Mouse (Mus musculus) hindbrain, postnatal 0 days (tissue): Measurements from ENCODE around the gene Sgpp2. TPM values are rescaled to one million over a fixed set of nuclear protein-coding genes. Genes with fewer than 3 reads are reported as not detected.
A peak's percentile ranks its signal among the peaks of the same experiment; 100 is the strongest.

Experiments used
- ATAC-seq: fragments of 200-750 bp; cut with Nextera tagmentation; 2 replicates; pipeline ENCODE4 v1.8.0; 2017; ENCODE audit warnings: mild to moderate bottlenecking, moderate TSS enrichment, moderate library complexity
- DNase-seq: peaks from one replicate; pipeline ENCODE4 v3.0.0-alpha.2; 2015; ENCODE audit warnings: low spot score
- H3K27ac ChIP-seq: fragments of 300-500 bp; sonication (generic); 2 replicates; pipeline ENCODE4 v1.5.1; 2014; ENCODE audit warnings: mild to moderate bottlenecking
- H3K27me3 ChIP-seq: fragments of 300-500 bp; sonication (generic); 2 replicates; pipeline ENCODE4 v1.6.1; 2014; ENCODE audit warnings: low read length, mixed read lengths; ENCODE audit not compliant: insufficient read depth
- H3K36me3 ChIP-seq: fragments of 300-500 bp; sonication (generic); 2 replicates; pipeline ENCODE4 v1.6.1; 2014; ENCODE audit warnings: low read length, mixed read lengths; ENCODE audit not compliant: insufficient read depth
- H3K4me1 ChIP-seq: fragments of 300-500 bp; sonication (generic); 2 replicates; pipeline ENCODE4 v1.6.1; 2014; ENCODE audit warnings: antibody characterized with exemption, low read length, mixed read lengths; ENCODE audit not compliant: insufficient read depth
- H3K4me2 ChIP-seq: fragments of 300-500 bp; sonication (generic); 2 replicates; pipeline ENCODE4 v1.6.1; 2014; ENCODE audit warnings: low read depth, mild to moderate bottlenecking, low read length, moderate library complexity, mixed read lengths
- H3K4me3 ChIP-seq: fragments of 300-500 bp; sonication (generic); 2 replicates; pipeline ENCODE4 v1.5.1; 2014; ENCODE audit warnings: low read length
- H3K9ac ChIP-seq: fragments of 300-500 bp; sonication (generic); replicated peaks from 2 replicates; pipeline ENCODE4 v1.6.1; 2014; ENCODE audit warnings: mild to moderate bottlenecking, low read length, moderate library complexity, mixed read lengths
- H3K9me3 ChIP-seq: fragments of 300-500 bp; sonication (generic); 2 replicates; pipeline ENCODE4 v1.6.1; 2016; ENCODE audit warnings: low read length, mixed read lengths
- CTCF ChIP-seq: IDR thresholded peaks from 2 replicates; pipeline ENCODE4 v1.5.1; 2016; ENCODE audit warnings: antibody characterized with exemption, control low read depth, low read depth
- WGBS: fragments of 180-500 bp; shearing (Covaris S2); extraction: QIAGEN DNeasy Blood & Tissue Kit; methylation state at CpG from one replicate; pipeline ENCODE4 v1.1.7; 2014; 5-methylcytosine and 5-hydroxymethylcytosine counted together
- polyA plus RNA-seq: library from polyadenylated mRNA; unstranded; fragments of >200 nt; fragmentation: Nextera tagmentation; extraction: Ambion mirVana; gene quantifications from 2 replicates; pipeline ENCODE4 v1.2.1, GENCODE M21; 2015
- total RNA-seq: library from RNA; depleted of rRNA; stranded (reverse); fragments of >200 nt; gene quantifications from 2 replicates; pipeline ENCODE4 v1.2.3, GENCODE M21; 2014

The Sgpp2 gene
- total and polyA plus RNA-seq, 2 experiments from 2014 or later = 3.3 to 5.0 TPM

GRCm38 (mm10) chr1:78437150-78437549 lies 127.0 kb downstream of the Sgpp2 start:
- Histone ChIP-seq H3K4me3 (no peak overlapping the region), H3K27ac (no peak overlapping the region), H3K9me3 (no peaks in the 10 kb centered on the region), H3K9ac (no peak overlapping the region), H3K27me3 (no peaks in the 10 kb centered on the region), H3K36me3 (no peaks in the 10 kb centered on the region), H3K4me2 (no peak overlapping the region), H3K4me1 (no peaks in the 10 kb centered on the region)
- no peak for ATAC-seq
- DNase-seq = no peak
- no peak for TF ChIP-seq CTCF
- 68% methylated on average over 3 of the region's 3 CpGs for WGBS

GRCm38 (mm10) chr1:78440716-78441115 lies 130.6 kb downstream of the Sgpp2 start:
- H3K36me3 ChIP-seq = peaks cover 7% of the 10 kb centered on the region; the same call in 1 of the 2 replicates
- 94% methylated on average over 8 of the region's 8 CpGs for WGBS
- H3K9me3 ChIP-seq = no peaks in the 10 kb centered on the region
- ATAC-seq = no peak
- H3K27me3 ChIP-seq = no peaks in the 10 kb centered on the region
- DNase-seq = peak; percentile 1
- TF ChIP-seq CTCF = no peak
- no peak overlapping the region for H3K4me3 ChIP-seq
- no peak overlapping the region for H3K9ac ChIP-seq
- no peak overlapping the region for H3K4me2 ChIP-seq
- H3K27ac ChIP-seq = no peak overlapping the region
- no peaks in the 10 kb centered on the region for H3K4me1 ChIP-seq

GRCm38 (mm10) chr1:78443056-78443455 lies 132.9 kb downstream of the Sgpp2 start:
- TF ChIP-seq CTCF = no peak

GRCm38 (mm10) chr1:78446232-78446631 lies 136.1 kb downstream of the Sgpp2 start:
- TF ChIP-seq CTCF = no peak
- no peak overlapping the region for H3K9ac ChIP-seq
- no peaks in the 10 kb centered on the region for H3K4me1 ChIP-seq
- no peak overlapping the region for H3K4me3 ChIP-seq
- H3K27me3 ChIP-seq = no peaks in the 10 kb centered on the region
- ATAC-seq = no peak
- no peak for DNase-seq
- 87% methylated on average over 8 of the region's 8 CpGs for WGBS
- H3K4me2 ChIP-seq = no peak overlapping the region
- no peak overlapping the region for H3K27ac ChIP-seq
- H3K36me3 ChIP-seq = peaks cover 20% of the 10 kb centered on the region
- no peaks in the 10 kb centered on the region for H3K9me3 ChIP-seq

More at GRCm38 (mm10) chr1:78443056-78443455, 132.9 kb downstream of the Sgpp2 start:
- 93% methylated on average over 7 of the region's 7 CpGs for WGBS
- Histone ChIP-seq H3K4me3 (no peak overlapping the region), H3K36me3 (peaks cover 7% of the 10 kb centered on the region; the same call in 1 of the 2 replicates), H3K9me3 (no peaks in the 10 kb centered on the region), H3K4me1 (no peaks in the 10 kb centered on the region), H3K27me3 (no peaks in the 10 kb centered on the region), H3K4me2 (no peak overlapping the region), H3K27ac (no peak overlapping the region), H3K9ac (no peak overlapping the region)
- no peak for DNase-seq
- ATAC-seq = no peak

GRCm38 (mm10) chr1:78446742-78447141 lies 136.6 kb downstream of the Sgpp2 start:
- H3K4me2 ChIP-seq = no peak overlapping the region
- H3K36me3 ChIP-seq = peaks cover 20% of the 10 kb centered on the region
- H3K27ac ChIP-seq = no peak overlapping the region
- H3K4me1 ChIP-seq = no peaks in the 10 kb centered on the region
- DNase-seq = no peak
- no peak overlapping the region for H3K4me3 ChIP-seq
- no peaks in the 10 kb centered on the region for H3K27me3 ChIP-seq
- H3K9ac ChIP-seq = no peak overlapping the region
- TF ChIP-seq CTCF = no peak
- no peaks in the 10 kb centered on the region for H3K9me3 ChIP-seq
- no peak for ATAC-seq
- WGBS = 93% methylated on average over 6 of the region's 6 CpGs

- peaks cover 20% of the 10 kb centered on the region for H3K36me3 ChIP-seq
- 0 out of 2 replicates have a peak, but pooled peaks have one; percentile 38 for ATAC-seq
- no peak for TF ChIP-seq CTCF
- no peaks in the 10 kb centered on the region for H3K27me3 ChIP-seq
- 67% methylated on average over 1 of the region's 1 CpGs for WGBS
- H3K27ac ChIP-seq = no peak overlapping the region
- H3K4me3 ChIP-seq = no peak overlapping the region
- no peak for DNase-seq
- no peaks in the 10 kb centered on the region for H3K9me3 ChIP-seq
- H3K9ac ChIP-seq = no peak overlapping the region
- H3K4me2 ChIP-seq = no peak overlapping the region
- H3K4me1 ChIP-seq = no peaks in the 10 kb centered on the region
Observed at GRCm38 (mm10) chr1:78448091-78448490, 137.9 kb downstream of the Sgpp2 start.

GRCm38 (mm10) chr1:78451070-78451854 lies 141.1 kb downstream of the Sgpp2 start:
- Histone ChIP-seq H3K9ac (no peak overlapping the region), H3K36me3 (peaks cover 13% of the 10 kb centered on the region), H3K4me1 (no peaks in the 10 kb centered on the region), H3K27ac (peak overlapping the region; percentile 6; the same call in 1 of the 2 replicates), H3K9me3 (no peaks in the 10 kb centered on the region), H3K27me3 (no peaks in the 10 kb centered on the region), H3K4me3 (no peak overlapping the region), H3K4me2 (no peak overlapping the region)
- 71% methylated on average over 12 of the region's 12 CpGs for WGBS
- TF ChIP-seq CTCF = no peak
- peak; percentile 7 for DNase-seq
- ATAC-seq = no peak
